Mouse (Mus musculus) lung, postnatal 4 days (tissue): Measurements from ENCODE around the gene Nbeal2.

Experiments used
- DNase-seq, 2 experiments: peaks; one replicate each; pipeline ENCODE4 v3.0.0; 2021

Nbeal2 gene

GRCm38 (mm10) chr9:110673107-110673752, 19.3 kb upstream of the Nbeal2 start:
- peak in 1 of 2 experiments; percentile 26 for DNase-seq

GRCm38 (mm10) chr9:110672462-110673106, 18.6 kb upstream of the Nbeal2 start:
- DNase-seq, result peak in 1 of 2 experiments; percentile 67

GRCm38 (mm10) chr9:110669785-110670184, 15.8 kb upstream of the Nbeal2 start:
- no peak for DNase-seq

- peak in 1 of 2 experiments; percentile 40 for DNase-seq
These were observed 14.8 kb upstream of the Nbeal2 start for GRCm38 (mm10) chr9:110668601-110669293.

DNA sequence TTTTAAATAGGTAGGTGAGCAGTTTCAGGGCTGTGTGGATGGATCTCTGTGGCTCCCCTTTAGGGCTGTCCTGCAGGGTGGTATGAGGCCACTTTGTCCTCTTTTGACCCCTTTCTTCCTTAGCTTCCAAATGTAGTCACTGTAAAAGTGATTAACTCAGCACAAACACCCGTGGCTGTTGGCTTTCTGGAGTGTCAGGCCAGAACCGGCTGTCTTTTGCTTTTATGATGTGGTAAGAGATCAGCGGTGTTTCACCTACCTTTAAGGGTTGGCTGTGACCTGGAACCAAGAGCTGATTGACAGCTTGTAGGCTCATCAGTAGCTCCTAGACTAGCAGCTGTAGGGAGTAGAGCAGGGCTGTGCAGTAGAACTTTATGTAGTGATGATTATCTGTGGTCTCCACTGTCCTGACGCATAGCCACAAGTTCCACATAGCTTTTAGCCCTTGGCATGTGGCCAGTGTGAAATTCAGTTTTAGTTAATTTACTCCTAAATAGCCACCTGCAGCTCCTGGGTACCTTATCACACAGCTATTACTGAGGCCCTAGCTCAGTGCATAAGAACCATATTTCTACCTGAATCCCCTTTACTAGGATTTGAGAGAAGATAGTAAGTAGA, 13.4 kb upstream of the Nbeal2 start:
- DNase-seq, result no peak

DNA sequence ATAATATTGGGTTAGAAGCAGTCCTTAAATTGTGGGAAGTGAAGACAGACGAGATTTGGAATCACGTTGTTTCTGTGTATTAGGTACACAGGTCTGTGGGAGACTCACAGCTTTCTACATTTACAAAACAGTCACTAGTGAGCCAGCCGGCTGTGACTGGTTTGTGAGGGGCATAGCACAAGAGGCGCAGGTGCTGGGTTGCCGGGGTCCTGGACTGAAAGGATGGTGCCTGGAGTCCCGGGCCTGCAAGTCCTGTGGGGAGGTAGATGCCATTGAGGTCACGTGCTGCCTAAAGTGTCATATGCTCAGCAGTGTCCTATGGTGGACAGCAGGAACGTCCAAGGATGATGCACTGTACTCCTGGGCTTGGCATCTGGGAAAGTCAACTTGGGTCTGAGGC, 12.4 kb upstream of the Nbeal2 start:
- no peak for DNase-seq

- peak; percentile 64 to 75 for DNase-seq
These were observed 12.0 kb upstream of the Nbeal2 start for GRCm38 (mm10) chr9:110665912-110666311.

- no peak for DNase-seq
These were observed 8.9 kb upstream of the Nbeal2 start for GRCm38 (mm10) chr9:110662844-110663243.

DNA sequence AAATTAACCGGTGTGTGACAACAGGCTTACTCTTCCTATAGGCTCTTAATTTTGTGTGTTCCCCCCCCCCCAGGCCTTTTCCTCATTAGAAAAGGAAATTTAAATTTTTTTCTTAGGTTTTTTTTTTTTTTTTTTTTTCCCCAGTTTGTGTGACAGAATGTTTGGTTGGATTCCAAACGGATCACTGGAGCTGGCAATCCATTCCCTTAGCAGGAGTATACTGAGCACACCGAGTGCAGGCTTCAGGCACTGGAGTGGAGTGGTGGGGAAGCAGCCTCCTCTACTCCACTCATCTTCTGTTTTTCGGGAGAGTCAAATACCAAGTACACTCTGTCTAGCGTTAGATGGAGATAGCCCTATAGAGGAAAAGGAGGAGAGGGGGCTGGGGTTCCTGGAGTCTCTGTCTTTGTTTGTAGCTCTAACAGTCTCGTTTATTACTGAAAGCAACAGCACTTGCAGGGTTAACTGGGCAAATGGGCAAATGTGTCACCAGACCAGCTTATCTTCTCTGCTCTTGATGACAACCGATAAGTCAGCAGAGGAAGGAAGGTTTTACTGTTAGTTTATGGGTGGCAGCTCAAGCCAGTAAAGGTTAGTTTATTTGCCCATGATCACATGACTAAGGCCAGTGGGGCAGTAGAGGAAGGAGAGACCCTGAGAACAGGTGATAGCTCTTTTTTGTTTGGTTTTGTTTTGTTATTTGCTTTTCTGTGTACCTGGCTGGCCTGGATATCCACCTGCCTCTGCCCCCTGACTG, 7.1 kb upstream of the Nbeal2 start:
- DNase-seq, result no peak

DNA sequence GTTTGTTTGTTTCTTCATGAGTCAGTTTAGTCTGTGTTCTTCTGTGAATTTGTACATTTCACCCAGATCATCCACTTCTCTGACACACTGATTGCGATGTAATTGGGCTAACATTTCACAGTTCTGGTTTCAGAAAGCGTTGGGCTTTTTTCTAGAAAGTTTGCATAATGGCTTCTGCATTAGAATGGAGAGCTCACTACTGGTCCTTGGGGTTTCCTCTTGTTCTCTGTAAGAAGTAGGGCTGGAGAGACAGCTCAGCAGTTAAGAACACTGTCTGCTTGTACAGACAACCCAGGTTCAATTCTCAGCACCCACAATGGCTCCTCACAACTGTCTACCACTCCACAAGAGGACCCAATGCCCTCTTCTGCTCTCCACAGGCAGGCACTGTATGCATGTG, 6.2 kb upstream of the Nbeal2 start:
- DNase-seq, result no peak

GRCm38 (mm10) chr9:110659521-110659920, 5.6 kb upstream of the Nbeal2 start:
- DNase-seq, result no peak

- peak; percentile 50 to 58 for DNase-seq
These were observed 3.6 kb upstream of the Nbeal2 start for GRCm38 (mm10) chr9:110657474-110658078.

DNA sequence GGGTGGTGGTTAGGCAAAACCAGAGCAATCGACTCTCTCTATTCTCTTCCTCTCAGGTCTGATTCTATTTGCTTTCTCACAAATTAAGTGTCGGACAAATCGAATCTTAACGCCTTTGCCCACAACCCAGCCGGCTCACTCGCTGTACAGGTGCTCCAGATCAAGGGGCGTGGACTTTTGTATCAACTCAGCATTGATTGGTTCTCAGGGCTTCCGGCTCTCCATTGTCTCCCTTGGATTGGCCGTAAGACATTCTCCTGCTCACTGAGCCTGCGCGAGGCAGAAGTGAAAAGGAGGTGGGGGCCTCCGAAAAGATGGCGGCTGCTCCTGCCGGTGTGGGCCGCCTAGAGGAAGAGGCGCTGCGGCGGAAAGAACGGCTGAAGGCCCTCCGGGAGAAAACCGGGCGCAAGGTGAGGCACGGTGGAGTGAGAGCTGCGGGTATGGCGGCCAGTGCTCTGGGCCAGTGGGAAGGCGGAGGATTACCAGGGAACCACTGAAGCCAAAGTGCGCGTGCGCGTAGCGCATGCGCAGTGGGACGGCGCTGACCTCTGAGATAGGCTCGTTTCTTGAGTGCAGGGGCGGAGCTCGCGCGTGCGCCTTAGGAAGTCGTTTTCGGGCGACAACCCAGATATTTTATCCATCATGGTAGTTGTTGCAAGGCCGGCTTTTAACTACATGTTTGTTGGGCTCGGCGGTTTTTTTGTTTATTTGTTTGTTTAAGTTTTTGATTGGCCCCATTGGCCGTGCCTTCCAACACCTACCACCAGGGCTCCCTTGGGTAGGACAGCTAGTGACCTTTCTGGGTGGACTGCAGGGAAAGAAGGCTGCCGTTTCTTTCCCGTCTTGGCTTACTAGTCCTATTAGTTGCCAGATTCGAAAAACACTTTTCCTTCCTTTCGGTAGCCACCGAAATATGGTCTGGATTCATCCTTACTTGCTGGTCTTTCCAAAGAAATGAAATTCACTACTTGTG, 2.6 kb upstream of the Nbeal2 start, which contains the start of gene Ccdc12:
Gene Ccdc12 (plus strand): TSS at position 255 of the 973 bp plus-strand sequence.
- peak; percentile 95 to 96 for DNase-seq

GRCm38 (mm10) chr9:110655651-110656007, 1.7 kb upstream of the Nbeal2 start:
- peak in 1 of 2 experiments; percentile 23 for DNase-seq

DNA sequence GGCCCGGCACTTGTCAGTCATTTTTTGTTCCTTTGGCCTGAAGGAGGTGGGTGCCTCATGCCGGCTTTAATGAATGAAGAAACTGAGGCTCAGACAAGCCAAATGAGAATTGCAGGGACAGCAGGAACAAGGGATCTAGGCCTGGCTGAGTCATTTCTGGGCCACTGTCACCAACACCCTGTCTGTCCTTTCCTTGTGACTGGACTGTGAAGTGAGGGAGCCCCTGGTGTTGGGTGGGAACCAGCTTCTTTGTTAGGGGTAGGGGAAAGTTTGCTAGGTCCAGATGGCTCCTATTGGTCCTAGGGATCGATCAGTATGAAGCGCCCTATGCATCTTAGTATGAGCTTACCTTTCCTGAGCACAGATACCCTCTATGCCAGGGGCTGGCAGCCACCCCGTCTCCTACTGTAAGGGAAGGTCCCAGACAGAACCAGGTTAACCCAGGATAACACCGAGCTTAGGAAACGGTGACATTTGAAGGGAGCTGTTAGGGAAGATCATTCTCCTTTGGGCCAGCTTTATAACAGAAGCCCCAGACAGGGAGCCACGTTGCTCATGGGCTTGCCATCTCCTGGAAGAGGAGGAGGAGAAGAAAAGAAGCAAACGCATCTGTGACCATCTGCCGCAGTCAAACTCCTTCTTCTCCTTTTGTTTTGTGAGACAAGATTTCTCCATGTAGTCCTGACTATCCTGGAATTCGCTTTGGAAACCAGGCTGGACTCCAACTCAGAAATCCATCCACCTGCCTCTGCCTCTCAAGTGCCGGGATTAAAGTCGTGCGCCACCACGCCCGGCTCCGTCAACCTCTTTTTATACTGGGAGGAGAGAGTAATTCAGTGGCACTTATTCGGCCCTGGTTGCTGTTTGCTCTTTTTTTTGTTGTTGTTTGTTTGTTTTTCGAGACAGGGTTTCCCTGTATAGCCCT, 1.0 kb upstream of the Nbeal2 start:
- DNase-seq, result no peak

DNA sequence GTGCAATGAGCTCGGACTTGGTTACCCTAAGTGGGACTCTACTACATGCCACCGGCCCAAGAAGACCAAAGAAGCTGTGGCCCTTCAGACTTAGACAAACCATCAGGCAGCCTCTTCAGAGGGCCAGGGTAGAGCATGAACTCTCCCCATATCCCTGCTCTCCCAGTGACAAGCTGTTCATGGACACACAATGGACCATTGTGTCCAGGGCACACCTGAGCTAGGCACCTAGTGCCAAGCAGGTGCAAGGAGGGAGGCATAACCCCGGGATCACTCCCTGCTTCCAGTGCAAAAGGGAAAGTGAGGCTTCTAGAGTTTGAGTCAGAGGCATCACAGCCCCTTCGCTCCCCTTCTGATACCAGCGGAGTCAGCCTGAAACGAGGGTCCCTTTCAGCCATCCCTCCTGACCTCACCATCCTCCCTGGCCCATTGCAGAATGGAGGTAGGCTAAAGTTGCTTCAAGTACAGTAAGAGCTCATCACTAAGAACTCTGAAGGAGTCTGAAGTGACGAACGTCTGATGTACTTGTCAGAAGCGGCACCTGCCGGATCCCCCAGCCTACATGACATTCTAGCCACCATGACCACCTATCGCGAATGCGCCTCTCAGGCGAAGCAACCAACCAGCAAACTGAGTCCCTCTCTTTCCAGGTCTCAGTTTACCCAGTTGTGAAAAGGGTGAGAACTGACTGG, 852 bp downstream of the Nbeal2 start:
- DNase-seq, result no peak

DNA sequence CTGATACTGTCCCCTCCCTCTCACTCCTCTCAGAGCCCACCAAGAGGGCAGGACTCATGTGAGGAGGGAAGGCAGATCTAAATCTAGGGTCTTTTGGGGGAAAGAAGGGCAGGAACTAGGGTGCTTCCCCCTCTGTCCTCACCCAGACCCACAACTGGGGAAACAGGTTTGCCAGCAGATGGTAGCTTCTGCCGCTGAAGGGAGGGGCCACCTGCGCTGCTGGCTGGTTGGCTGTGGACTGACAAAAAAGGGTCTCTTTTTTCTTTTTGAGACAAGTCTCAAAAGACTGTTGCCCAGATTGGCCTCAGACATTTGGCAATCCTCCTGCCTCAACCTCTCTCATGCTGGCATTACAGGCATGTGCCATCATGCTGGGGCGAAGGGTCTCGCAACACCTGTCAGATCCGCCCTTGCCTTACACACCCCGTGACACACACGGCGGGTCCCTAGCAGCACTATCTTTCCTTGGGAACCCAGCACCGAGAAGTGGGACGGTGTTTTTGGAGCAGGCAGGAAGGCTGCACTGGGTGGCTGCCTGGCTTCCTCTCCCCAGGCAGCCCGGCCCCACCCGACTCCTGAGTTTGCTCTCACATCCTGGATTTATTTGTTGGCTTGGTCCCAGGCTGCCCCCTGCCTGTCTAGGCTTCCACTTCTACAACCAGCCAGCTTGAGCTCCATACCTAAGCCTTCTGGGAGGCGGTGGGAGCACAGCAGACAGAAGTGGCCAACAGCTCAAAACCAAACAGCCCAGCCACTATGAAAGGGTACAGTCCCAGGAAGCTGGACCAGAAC, 1.8 kb downstream of the Nbeal2 start:
- DNase-seq, result peak; percentile 80 to 84

GRCm38 (mm10) chr9:110649775-110650174, 4.2 kb downstream of the Nbeal2 start:
- no peak for DNase-seq
